Mouse (Mus musculus): ENCODE measurements around the gene E130308A19Rik.

Gene E130308A19Rik

DNA sequence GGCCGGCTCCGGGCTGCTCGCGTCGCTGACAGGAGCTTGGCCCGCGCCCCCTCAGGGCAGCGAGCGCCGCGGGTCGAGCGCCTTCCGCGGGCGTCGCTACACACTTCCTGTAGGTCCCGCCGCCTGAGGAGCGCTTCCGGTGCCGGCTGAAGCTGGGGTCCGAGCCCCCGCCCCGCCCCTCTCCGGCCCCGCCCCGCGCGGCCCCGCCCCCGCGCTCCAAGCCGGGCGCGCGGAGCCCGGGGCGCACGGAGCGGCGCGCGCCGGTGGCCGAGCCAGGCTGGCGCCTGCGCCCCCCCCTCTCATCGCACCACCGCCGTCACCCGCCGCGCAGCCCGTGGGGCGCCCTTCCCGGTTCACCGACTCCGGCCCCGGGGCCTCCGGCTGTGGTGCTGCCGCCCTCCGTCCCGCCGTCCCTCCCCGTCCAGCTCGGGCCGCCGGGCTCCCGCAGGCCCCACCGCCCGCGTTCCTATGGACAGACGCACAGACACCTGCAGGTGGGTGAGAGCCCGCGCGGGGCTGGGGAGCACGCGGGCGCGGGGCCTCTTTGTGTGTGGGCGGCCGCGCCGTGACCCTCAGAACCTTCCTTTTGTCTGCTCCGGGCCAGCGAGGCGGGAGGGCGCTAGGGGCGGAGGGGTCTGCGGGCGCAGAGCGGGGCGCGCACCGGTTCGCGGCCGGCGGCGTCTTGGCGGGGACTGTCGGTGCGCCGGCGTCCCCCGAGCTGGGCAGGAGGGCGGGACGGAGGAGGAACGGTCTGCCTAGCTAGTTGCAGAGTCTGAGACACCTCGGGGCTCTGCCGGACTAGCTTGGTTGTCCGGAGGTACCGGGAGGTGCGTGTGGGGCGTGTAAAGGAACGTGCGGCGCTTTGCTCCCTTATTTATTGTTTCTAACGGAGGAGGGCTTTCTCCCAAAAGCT is at the start of gene E130308A19Rik:
Gene E130308A19Rik, plus strand, starts transcription at position 214 of the 913 bp plus-strand sequence.
- peak; percentile 73 to 82 for DNase-seq (ENCODE audit: low spot score in 2 of 2)

DNA sequence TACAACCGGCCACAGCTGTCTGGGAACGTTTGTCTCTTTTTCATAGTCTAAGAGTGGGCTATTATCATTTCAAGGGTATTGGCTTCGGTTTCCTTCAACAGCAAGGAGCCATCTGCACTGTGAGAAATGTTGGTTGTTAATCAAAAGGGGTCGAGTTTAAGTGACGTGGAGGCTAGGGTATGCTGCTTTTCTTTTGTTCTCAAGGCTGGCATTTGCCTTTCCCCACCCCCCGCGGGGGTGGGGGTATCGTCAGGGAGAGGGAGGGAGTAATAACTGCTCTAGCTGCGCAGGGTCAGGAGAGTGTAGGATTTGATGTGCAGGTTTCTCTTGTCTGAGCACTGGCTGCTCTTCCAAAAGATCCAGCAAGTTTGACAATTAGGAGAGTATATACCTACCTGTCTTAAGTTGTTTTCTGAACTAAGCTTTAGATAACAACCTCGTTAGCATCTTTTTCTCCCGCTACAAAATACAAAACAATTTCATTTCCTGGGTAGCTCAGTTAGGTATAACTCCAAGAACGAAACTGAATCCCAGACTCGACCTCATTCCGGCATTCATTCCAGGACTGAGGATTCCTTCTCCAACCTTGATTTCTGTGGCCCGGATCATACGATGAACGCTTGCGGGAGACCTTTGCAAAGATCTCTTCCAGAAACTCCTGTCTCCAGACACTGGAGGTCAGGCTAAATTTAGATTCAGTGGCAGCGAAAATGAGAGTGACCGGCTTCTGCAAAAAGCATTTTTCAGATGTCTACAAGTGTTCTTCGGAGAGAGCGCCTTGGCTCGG is 45.3 kb upstream of the E130308A19Rik start:
- DNase-seq (ENCODE audit: low spot score in 2 of 2), result peak; percentile 39 to 41

DNA sequence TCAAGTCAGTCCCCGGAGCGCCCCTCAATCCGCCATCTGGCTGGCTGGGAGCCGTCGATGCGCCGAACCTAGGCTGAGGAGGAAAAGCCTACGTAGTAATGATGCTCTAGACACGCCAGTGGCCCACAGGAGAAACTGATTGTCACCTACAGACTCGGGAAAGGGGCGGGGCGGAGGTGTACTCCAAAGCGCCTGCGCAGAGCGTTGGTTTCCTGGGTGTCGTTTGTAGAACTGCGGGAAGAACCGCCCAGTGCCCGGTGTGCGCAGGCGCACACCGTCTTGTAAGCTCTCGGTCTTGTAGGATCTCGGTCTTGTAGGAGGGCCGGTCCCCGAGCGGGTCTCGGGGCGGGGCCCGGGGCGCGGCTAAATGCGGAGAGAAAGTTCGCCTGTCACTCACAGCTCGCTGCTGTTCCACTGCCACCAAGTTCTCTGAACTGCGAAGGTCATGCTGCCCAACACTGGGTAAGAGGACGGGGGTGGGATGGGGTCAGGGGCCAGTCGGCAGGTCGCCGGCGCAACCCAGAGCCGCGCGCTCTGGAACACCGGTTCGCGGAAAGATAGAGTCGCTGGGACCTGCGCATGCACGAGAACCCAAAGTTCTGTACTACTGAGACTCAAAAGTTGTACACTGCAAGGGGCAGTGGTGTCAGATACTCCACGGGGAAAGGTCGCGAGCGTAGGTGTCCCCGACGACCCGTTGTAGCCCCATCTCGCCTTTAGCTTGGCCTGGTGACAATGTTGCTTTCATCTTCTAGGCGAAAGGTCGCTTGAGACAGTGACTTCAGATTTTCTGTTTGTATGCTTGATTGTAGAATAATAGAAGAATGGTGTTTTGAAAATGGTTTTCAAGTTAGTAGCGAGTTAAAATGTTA is 44.5 kb upstream of the E130308A19Rik start, which contains the start of gene Hsdl2:
Gene Hsdl2, plus strand, starts transcription at position 250 of the 872 bp plus-strand sequence.
- DNase-seq (ENCODE audit: low spot score in 2 of 2), result peak; percentile 99 to 100

DNA sequence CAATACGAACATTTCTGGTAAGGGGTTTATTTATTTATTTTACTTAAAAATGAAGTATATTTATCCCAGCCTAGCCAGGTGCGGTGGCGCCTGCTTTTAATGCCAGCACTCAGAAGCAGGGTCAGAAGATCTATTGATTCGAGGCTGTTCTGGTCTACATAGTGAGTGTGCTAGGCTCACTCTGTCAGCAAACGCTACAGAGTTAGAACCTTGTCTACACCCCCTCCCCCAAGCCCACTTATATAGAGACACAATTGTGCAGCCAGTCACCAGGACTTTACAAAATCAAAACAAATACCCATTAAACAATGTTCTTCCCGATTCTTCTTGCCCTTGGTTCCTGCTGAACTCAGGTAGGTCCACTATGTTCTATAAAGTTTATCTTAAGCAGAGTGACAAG is 43.8 kb upstream of the E130308A19Rik start:
- DNase-seq (ENCODE audit: low spot score in 2 of 2), result no peak

DNA sequence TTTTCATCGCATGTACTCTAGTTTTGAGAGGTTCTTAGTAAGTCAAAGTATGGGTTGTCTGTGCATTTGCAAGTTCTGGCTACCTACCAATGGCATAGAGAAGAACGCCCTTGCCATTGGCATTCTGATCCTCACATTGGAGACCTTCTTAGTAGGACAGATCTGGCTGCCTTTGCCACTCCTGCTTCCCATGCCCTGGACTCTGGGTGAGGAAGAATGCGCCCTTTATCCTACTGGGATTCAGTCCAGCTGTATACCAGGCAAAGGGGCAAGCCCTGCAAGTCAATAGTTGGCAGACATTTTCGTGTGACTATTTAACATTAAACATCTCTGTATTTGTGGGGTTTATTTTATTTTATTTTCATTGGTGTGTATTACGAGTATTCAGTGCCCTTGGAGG is 40.9 kb upstream of the E130308A19Rik start:
- DNase-seq (ENCODE audit: low spot score in 2 of 2), result no peak

DNA sequence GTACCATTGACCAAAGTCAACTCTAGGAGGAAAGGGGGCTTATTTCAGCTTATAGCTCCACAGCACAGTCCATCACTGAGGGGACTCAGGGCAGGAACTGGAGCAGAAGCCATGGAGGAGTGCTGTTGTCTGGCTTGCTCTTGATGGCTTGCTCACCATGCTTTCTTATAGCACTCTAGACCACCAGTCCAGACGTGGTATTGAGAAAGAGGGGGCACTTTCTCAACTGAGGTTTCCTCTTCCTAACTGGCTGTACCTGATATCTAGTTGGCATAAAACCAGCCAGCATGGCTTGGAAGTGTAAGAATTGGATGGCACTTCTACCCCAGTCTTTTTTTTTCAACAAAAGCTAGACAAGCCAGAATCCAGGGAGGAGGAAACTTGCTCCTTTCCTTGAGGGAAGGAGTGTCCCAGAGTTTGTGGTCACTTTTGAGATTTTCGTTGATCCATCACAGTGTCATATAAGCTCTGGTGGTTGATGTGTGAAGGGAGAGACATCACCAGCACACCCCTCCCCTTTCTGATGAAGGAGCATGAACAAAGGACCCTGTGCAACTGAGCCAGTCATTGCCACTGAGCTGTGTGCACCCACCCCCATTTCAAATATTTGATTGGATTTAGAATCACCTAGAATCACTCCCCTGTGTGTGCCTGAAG is 38.7 kb upstream of the E130308A19Rik start:
- DNase-seq (ENCODE audit: low spot score in 2 of 2), result no peak

DNA sequence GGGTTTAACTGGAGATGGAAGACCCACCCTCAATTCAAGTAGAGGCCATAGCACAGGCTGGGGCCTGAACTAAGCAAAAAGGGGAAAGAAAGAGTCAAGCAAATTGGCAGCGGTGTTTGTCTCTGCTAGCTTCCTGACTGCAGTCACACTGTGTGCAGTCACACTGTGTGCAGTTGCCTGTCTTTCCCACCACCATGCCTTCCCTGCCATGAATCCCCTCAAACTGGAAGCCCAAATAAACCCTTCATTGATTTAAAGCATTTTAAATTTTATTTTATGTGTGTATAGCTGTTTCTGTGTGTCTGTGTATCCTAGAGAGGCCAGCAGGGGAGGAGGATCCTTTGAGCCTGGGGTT is 38.2 kb upstream of the E130308A19Rik start:
- DNase-seq (ENCODE audit: low spot score in 2 of 2), result no peak

DNA sequence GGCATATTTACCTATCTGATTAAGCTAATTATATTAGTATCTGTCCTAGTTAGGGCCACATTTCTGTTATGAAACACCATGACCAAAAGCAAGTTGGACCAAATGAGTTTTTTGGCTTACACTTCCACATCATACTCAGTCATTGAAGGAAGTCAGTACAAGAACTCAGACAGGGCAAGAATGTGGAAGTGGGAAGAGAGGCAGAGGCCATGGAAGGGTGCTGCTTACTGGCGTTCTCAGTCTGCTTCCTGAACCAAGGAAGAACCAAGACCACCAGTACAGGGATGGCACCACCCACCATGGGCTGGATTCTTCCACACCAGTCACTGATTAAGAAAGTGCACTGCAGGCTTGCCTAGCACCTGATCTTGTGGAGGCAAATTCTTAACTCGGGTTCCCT is 31.4 kb upstream of the E130308A19Rik start:
- no peak for DNase-seq (ENCODE audit: low spot score in 2 of 2)

DNA sequence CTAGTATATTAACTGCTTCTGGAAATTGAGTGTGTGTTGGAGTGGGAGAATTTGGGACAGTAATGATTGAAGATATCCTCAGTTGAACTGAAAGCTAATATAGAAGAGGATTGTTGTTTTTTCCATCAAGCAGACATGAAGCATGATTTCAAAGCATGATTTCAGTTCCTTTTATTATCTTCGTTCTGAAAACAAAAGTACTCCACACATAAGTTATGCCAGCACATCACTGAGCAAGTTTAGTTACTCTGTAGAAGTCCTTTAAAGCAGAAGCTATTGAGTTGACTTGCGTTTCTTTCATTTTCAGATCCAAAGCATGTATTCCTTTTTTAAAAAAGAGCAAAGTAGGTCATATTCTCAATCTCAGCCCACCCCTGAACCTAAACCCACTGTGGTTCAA is 29.5 kb upstream of the E130308A19Rik start:
- no peak for DNase-seq (ENCODE audit: low spot score in 2 of 2)

DNA sequence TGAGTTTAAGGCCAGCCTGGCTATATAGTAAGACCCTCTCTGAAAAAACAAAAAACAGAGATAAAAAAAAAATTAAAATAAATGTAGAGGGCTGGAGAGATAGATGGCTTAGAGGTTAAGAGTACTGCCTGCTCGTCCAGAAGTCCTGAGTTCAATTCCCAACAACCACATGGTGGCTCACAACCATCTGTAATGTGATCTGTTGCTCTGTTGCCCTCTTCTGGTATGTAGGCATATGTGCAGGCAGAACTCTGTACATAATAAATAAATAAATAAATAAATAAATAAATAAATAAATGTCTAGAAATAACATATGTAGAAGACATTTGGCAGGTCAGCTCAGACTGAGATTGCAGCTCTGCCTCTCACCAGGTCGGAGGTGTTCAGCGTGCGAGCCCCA is 23.3 kb upstream of the E130308A19Rik start:
- DNase-seq (ENCODE audit: low spot score in 2 of 2), result no peak

DNA sequence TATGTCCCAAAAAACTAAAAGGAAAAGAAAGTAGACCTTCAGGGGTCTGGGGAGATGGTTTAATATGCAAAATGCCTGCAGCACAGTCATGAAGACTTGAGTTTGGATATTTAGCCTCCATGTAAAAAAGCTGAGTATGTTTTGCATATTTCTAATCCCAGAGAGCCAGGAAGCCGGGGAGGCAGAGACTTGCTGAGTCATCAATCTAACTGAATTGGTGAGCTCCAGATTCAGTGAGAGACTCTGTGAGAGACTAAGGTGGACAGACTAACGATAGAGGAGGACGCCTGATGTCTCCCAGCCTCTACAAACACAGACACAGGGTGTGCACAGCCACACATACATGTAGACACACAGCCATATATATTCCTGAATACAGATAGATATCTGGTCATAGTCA is 21.1 kb upstream of the E130308A19Rik start:
- no peak for DNase-seq (ENCODE audit: low spot score in 2 of 2)

DNA sequence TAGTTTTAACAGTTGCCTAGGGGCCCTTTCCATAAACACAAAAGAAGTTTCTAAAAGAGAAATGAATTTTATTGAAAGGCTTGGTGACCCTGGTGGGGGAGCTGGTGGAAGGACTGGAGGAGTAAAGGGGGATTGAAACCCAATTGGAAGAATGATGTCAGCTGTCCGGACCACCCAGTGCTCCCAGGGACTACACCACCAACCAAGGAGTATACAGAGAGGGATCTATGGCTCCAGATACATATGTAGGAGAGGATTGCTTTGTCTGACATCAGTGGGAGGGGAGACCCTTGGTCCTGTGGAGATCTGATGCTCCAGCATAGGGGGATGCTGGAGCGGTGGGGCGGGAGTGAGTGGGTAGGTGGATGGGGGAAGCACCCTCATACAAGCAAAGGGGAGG is 20.5 kb upstream of the E130308A19Rik start:
- DNase-seq (ENCODE audit: low spot score in 2 of 2), result no peak

DNA sequence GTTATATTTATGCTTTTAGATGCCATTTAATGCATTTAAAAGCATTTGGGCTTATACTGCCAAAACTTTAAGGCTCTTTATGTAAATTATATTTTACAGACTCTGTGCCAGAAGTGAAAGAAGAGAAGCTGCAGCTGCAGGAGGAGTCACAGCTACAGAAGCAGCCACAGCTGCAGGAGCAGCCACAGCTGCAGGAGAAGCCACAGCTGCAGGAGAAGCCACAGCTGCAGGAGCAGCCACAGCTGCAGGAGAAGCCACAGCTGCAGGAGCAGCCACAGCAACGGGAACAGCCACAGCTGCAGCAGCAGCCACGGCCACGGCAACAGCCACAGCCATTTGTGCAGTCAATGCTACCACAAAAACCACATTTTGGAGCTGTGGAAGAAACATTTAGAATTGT is 15.6 kb upstream of the E130308A19Rik start:
- DNase-seq (ENCODE audit: low spot score in 2 of 2), result no peak

DNA sequence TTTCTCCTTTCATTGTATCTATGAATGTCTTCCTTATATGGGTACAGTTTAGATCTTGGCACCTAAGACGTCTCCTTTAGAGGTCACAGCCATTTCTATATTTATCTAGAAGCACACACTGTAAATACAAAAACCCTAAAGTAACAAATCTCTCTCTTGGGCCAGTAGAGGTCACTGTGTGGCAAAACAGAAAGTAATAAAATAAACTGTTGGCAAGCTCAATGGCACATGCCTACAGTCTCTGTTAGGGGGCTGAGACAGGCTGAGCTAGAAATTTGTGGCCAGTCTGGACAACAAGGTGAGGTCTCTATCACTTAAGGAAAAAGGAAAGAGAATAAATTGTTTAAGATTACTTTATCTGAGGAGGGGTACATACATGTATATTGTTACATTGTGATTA is 11.0 kb upstream of the E130308A19Rik start:
- peak in 1 of 2 experiments; percentile 13 for DNase-seq (ENCODE audit: low spot score in 2 of 2)

DNA sequence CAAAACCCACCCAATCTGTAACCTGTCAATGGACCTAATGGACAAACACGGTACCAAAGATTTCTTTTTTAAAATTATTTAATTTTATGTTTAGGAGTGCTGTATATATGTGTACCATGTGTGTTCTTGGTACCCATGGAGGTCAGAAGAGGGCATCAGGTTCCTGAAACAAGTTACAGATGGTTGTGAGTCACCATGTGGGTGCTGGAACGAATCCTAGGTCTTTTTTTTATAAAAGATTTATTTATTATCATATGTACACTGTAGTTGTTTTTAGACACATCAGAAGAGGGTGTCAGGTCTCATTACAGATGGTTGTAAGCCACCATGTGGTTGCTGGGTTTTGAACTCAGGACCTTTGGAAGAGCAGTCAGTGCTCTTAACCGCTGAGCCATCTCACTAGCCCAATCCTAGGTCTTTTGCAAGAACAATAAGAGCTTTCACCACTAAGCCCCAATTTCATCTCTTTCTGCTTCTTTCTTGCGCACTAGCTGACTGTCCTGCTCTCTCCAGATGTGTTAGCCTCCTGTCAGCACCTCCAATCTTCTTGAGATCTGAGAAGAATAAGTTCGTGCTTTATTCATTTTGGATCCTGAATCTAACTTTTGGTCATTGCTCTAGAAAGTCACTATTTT is 6.3 kb upstream of the E130308A19Rik start:
- DNase-seq (ENCODE audit: low spot score in 2 of 2), result no peak

DNA sequence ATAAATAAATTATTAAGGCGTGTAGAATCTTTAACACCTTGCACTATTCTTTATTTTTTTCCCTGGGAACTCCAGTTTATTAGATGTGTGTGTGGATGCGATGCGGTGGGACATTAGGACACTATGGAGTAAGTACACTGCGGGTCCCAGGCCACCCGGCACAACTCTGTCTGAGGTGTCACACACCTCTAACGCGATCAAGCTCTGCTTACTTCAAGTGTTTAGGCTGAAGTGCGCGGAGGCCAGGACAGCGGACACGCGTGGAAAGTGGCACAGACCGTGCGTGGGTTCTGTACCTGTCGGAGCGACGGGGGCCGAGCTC is 374 bp upstream of the E130308A19Rik start:
- no peak for DNase-seq (ENCODE audit: low spot score in 2 of 2)

DNA sequence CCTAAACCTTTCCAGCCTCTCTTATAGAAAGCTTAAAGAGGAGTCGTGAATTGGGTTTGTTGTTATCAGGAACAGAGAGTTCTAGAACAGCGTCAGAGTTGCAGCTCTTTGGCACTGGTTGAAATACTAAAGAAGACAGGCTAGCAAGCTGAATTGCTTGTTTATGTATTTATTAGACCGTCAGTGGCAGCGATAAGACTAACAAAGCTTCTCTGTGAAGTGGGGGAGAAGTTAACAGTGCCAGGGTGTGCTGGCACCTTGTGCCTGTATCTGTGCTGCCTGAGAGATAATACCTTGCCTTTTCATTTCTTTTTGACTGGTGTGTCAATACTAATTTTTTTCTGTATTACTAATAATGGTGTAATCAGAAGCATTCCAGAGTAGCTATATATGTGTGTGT is 2.2 kb downstream of the E130308A19Rik start:
- no peak for DNase-seq (ENCODE audit: low spot score in 2 of 2)

DNA sequence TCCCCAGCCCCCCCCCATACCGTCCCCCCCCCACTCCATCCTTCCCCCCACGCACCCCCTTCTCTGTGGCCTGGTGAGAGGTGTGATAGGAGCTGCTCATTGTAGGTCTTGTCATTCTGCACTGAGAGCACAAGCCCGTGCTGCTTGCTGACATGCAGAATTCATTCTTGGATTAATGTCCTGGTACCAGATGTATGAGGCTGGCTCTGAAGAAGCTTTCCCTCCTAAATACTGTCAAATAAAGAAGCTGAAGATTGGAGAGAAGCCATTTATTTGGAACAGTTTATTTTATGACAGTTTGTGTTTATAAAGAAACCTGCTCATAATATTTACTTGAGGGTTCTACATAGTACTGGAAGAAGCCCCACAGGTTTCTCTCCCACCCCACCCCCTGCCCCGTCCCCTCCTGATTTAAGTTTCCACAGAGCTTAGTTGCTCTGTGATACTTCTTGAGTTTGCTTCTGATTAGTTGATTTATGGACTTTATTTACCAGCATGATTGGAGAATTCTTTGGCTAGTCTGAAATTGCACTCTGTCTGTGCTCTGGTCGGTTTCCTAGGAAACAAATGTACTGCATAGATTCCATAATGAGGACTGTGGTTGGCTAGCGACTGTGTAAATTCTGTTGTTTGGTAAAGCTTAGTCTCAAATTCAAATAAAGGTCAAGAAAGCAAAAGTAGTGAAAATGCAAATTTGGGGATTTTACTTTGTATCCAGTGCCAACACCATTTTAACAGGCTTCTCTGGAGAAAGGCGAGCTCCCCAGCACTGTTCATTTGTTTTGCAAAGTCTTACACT is 3.3 kb downstream of the E130308A19Rik start:
- no peak for DNase-seq (ENCODE audit: low spot score in 2 of 2)

DNA sequence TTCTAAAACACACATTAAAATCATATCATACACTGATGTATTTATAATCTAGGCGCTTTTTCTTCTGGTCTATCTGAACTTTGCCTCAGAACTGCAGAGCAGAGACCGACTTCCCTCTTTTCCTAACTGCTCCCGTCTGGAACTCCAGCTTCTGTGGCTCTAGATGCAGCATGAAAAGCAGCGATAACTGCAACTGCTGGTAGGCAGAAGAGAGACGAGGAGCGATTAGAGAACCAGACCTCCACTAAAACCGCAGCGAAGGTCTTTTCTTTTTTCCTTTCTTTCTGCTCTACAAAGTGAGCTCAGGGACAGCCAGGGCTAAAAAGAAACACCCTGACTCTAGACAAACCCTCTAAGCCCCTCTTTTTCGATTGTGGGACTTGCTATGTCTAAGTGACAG is 4.1 kb downstream of the E130308A19Rik start:
- DNase-seq (ENCODE audit: low spot score in 2 of 2), result no peak

DNA sequence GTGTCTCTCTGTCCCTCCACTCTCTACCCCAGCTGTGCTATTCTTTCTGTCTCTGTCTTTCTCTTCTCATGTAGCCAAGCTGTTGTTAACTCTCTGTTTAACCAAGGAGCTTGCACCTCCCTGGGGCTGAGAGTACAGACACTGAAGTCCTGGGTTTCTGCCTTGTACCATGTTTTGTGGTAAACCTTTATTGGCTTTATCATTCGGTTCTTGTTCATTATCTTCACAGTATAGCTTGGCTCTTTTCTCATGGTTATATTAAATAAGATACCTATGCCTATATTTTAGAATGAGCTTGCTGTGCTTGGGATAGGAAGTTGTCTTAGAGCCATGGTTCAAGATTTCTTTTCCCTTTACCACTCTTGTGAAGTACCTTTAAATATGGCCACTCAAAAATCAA is 8.5 kb downstream of the E130308A19Rik start:
- no peak for DNase-seq (ENCODE audit: low spot score in 2 of 2)
